Mouse (Mus musculus) retina, postnatal 1 day (tissue): ENCODE data around the gene Nudt16.
"Not testable (repeated sequence)": the region's sequence is repeated elsewhere in the genome, so short reads cannot be mapped to it uniquely, and the experiment has no call there.

Source experiments
- DNase-seq: peaks from one replicate; pipeline ENCODE4 v3.0.0-alpha.2; 2012

The Nudt16 gene

DNA sequence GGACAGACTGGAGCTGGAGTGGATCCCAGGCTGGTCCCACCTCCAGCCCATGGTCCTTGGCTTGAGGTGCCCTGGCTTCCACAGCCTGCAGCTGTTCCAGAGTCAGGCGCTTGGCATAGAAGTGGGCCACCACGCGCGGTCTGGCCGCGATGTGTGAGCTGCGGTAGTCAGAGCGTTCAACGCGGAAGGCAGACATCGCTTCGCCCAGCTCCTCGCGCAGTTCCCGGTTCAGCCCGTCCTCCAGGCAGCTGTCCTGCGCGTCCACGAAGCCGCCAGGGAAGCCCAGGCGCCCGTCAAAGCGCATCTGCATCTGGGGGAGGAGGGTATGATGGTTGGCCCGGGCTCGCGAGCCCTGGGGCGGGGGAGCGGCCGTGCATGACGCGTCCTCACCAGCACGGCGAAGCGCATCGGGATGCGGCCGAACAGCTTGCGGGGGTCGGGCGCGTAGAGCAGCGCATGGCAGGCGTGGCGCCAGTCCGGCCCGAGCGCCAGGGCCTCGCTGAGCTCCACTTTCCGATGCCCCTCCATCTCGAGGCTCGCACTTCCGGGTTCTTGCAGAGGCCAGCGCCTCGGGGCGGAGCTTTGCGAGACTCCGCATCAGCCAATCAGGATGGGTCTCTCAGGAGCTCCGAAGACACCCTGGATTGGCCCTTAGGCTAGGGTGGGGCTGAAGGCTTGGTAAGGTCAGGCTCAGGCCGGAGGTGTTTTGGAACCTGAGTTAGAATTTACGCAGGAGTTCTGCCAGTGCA is at the start of gene Nudt16:
Gene Nudt16 (minus strand): TSS at position 572 of the 749 bp plus-strand sequence.
- peak; percentile 95 for DNase-seq

DNA sequence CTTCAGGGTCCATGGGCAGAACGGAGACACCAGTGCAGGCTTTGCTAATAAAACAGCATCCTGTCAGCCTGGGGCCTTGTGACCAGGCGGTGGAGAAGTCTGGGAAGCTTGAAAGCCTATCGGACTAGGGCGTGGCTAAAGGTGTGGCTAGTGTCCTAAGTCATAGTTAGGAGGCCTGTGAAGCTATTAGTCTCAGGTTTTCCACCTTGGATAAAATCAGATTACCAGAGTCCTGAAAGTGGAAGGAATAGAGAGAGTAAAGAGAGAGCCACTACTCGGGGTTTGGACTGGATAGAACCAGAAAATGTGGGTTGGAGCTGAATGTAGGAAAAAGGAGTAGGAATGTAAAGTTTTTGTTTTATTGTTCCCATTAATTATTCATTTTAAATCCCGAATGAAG is 13.4 kb upstream of the Nudt16 start, which contains the start of gene 1700080E11Rik:
Gene 1700080E11Rik (minus strand): TSS at position 101 of the 400 bp plus-strand sequence.
- DNase-seq, result no peak

DNA sequence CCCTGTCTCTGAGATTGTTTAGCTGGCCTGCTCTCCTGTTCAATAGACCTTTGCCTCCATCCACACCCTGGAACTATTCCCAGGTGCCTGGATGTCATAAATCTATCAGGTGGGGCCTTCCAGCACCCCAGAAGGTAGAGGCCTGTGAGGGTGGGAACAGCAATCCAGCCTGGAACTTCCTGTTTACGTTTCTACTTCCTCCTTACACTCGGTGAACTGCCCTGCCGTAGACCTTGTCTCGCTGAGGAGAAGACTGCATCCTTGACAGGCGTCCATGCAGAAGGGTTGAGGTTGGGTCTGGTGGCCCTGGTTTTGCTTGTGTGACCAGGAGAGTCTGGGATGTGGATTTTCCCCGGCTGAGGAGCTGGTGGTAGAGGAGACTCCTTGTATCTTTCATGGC is 7.6 kb upstream of the Nudt16 start:
- no peak for DNase-seq

DNA sequence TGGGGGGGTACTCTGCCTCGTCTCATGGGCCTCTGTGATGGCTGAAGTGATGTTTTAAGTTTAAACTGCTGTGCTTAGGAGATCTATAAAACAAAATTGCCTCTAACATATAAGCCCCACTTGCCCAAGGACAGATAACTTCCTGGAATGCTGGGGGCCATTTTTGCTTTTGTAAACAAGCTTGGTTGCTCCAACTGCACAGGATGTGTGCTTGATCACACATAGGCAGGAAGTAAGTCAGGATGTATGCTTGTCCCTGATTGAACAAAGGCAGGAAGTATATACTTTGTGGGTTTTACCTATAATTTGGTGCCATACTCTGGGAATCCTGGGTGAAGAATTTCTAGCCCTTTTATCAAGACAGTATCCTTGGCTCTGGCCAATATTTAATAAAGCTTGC is 4.8 kb upstream of the Nudt16 start:
- no peak for DNase-seq

DNA sequence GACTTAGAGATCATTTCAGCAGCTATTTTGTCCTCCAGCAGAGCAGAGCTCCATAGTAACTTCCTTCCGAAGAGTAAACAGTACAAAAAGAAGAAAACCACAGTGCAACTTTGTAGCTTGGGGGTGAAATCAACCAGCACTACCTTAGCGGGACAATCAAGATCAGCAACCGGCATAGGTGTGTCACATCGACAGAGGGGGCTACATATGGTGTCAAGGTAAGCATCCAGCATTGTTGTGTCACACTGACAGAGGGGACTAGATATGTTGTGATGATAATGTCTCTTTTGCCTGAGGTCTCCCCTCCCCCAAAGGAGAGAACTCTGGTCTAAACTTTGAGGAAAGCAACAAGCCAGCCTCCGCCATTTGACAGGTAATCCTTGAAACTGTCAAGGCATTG is 2.9 kb upstream of the Nudt16 start:
- DNase-seq, result no peak

DNA sequence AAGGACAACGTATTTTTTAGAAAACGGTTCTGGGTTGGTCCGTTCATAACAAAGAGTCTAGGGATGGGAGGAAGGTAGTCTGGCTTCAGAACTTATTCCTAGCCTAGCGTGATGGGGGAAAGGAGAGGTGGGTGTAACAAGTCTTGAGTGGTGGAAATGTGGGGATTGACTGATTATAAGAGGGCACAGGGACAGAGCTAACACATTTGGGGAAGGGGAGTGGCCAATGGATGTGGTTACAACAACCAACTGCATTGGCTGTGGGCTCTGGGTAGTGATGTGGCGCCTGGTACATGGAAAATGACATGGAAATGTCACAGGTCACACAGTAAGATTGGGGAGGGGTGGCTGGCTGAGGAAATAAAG is 361 bp upstream of the Nudt16 start:
- DNase-seq, result no peak

DNA sequence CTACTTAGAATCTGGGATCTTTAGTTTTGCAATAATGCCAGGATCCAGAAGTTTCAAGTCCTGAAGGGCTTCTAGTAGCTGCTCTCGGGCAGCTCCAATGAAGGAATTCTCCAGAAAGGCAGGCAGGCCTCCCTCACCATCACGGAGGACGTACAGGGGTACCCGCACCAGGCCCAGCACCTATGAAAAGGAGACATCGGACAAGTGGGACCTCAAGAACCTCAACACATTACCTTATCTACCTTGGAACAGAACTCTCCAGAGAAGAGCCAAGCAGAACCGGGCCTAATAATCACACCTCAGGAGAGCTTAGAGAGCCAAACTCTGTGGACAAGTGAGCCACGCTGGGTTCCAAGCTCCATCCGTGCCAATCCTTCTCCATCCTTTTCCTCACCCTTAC is 1.3 kb downstream of the Nudt16 start:
- no peak for DNase-seq

DNA sequence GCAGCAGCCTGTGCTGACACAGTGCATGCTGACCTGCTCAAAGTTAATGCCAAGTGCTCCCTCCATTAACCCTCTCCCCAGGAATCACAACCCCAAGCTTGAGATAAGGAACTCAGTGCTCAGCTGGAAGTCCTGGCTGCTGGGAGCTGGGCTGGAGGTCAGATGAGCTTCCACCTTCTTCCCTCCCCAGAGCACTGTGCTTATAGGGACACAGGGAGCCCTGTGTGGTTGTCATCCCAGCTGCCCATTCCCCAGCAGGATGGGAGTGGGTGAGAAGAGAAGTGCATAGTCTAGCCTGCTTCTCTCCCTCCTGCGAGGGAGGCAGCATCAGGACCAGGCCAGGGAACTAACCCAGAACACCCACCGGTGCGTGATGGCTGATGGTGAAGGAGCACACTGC is 6.4 kb downstream of the Nudt16 start:
- DNase-seq, result not testable (repeated sequence)

DNA sequence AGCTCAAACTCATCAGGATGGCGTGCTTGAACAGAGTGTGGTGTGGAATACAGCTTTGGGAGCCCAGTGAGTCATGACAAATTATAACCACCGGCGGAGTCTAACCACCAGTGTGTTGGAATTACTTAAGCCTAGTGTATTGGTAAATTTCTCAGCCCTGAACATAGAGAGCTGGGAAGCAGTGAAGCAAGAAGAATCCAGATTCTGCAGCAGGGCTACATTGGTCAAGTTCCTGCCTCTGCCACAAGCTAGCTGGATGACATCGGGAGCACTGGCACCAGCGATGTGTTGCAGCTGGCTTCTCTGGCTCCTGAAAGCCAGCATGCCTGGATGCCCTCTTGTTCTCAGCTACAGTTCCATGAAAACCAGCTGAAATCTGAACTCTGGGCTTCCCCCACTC is 27.7 kb downstream of the Nudt16 start:
- DNase-seq, result no peak

DNA sequence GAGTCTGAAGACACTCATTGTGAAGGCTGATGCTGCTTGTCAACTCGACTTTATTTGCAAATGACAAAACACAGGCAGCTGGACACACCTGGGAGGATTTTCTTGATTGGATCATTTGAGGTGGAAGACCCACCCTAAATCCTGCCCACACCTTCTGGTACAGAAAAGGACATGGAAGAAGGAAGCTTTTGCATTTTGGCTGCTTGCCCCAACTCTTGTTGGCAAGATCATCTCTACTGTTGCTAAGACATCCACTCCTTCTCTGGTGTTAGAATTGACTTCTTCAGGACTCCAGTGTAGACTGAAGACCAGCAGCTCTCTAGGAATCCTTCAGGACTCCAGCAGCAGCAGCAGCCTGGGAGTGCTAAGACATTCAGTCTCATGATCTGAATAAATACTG is 29.7 kb downstream of the Nudt16 start:
- DNase-seq, result no peak

DNA sequence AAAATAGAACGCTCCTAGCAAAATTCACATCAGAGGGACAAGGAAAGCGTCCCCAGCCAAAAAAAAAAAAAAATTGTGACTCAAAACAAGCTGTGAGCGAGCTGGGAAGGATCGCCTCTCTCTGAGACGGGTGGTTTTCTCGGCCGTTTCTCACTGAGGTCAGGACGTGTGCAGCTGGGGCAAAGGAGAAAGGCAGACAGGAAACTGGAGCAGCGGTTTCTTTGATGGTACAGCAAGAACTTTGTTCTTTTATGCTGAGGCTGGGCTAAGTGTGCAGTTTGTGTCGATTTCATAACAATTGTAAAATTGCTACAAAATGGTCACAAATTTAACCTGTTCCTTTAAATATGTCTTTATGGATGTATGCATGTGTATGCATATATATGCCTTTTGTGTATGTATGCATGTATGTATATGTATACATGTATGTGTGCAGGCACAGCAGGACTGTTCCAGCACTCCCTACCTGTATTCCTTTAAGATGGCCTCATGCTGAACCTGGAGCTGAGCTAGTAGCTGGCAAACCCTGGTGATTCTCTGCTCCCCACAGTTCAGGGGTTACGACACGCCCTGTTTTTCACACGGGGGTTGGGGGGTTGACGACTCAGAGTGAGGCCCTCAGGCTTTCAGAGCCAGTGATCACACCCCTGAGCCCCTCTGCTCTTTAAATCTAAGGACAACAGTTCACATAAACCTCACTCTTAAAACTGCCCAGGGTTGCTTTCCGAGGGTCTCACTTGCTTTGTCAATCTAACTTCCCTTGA is 30.6 kb downstream of the Nudt16 start:
- no peak for DNase-seq

DNA sequence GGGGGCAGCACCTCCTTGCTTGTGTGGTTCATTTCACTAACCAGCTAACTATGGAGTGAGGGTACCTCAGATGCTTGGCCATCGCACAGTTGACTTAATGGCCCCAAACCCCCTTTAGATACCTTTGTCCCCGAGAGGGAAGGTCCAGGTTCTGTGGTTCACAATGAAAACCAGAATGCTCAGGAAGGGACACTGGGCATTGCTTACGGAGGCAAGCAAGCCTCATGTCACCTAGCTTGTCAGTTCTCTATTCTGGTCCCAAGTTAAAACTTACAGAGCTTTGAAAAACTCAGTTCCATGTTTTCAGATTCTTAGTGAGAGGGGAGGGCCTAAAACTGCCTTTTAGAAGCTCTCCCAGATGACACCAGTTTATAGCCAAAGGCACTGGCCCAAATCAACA is 51.4 kb downstream of the Nudt16 start:
- DNase-seq, result no peak
